Mouse (Mus musculus) neural tube, embryonic 15.5 days (tissue): ENCODE results near the gene Vps35l. TPM values are rescaled to one million over a fixed set of nuclear protein-coding genes. Genes with fewer than 3 reads are reported as not detected.

ENCODE experiments used
- polyA plus RNA-seq: library from polyadenylated mRNA; unstranded; fragments of >200 nt; fragmentation: Nextera tagmentation; extraction: Ambion mirVana; gene quantifications from 2 replicates; pipeline ENCODE4 v1.2.1, GENCODE M21; 2015

The Vps35l gene
- polyA plus RNA-seq, 1 experiment from 2014 or later: 91.9 TPM

Other genes with a start within 250 kb of the Vps35l start
- 1.2 and 1.5 TPM in 2 replicates for gene Itpripl2, start 248.3 kb upstream of the Vps35l start, polyA plus RNA-seq
- 107 and 113 TPM in 2 replicates for gene Coq7, start 206.9 kb upstream of the Vps35l start, polyA plus RNA-seq
- 5.5 and 6.2 TPM in 2 replicates for gene Tmc7, start 155.5 kb upstream of the Vps35l start, polyA plus RNA-seq
- gene Tmc5, start 142.9 kb upstream of the Vps35l start, polyA plus RNA-seq: 0.33 and 1.8 TPM in 2 replicates
- 210 and 240 TPM in 2 replicates for gene Gde1, start 34.4 kb upstream of the Vps35l start, polyA plus RNA-seq
- gene Ccp110, start 27.7 kb upstream of the Vps35l start, polyA plus RNA-seq: 24.4 and 29.3 TPM in 2 replicates
- gene Iqck, start 115.5 kb downstream of the Vps35l start, polyA plus RNA-seq: 3.5 and 4.4 TPM in 2 replicates
- 65.8 and 71.6 TPM in 2 replicates for gene Knop1, start 116.0 kb downstream of the Vps35l start, polyA plus RNA-seq